Mouse (Mus musculus) heart, embryonic 15.5 days (tissue): ENCODE results near the gene 4430402I18Rik. TPM values are rescaled to one million over a fixed set of nuclear protein-coding genes. Genes with fewer than 3 reads are reported as not detected.

Experiments
- ATAC-seq: fragments of 200-750 bp; cut with Nextera tagmentation; replicated peaks from 2 replicates; pipeline ENCODE4 v1.8.0; 2017; ENCODE audit warnings: low read depth, moderate TSS enrichment; ENCODE audit not compliant: insufficient number of reproducible peaks, insufficient read depth, low FRiP score
- H3K27ac ChIP-seq: fragments of 300-500 bp; sonication (generic); 2 replicates; pipeline ENCODE4 v1.5.1; 2015; ENCODE audit warnings: mild to moderate bottlenecking, inconsistent platforms
- H3K27me3 ChIP-seq: fragments of 300-500 bp; sonication (generic); 2 replicates; pipeline ENCODE4 v1.6.1; 2015; ENCODE audit warnings: inconsistent platforms
- H3K36me3 ChIP-seq: fragments of 300-500 bp; sonication (generic); 2 replicates; pipeline ENCODE4 v1.6.1; 2015; ENCODE audit warnings: mild to moderate bottlenecking, inconsistent platforms
- H3K4me1 ChIP-seq: fragments of 300-500 bp; sonication (generic); replicated peaks from 2 replicates; pipeline ENCODE4 v1.6.1; 2015; ENCODE audit warnings: inconsistent platforms
- H3K4me2 ChIP-seq: fragments of 300-500 bp; sonication (generic); 2 replicates; pipeline ENCODE4 v1.6.1; 2015; ENCODE audit warnings: inconsistent platforms, mild to moderate bottlenecking, moderate library complexity
- H3K4me3 ChIP-seq: fragments of 300-500 bp; sonication (generic); 2 replicates; pipeline ENCODE4 v1.5.1; 2015; ENCODE audit warnings: mild to moderate bottlenecking, inconsistent platforms
- H3K9ac ChIP-seq: fragments of 300-500 bp; sonication (generic); 2 replicates; pipeline ENCODE4 v1.6.1; 2015; ENCODE audit warnings: mild to moderate bottlenecking, inconsistent platforms
- H3K9me3 ChIP-seq: fragments of 300-500 bp; sonication (generic); replicated peaks from 2 replicates; pipeline ENCODE4 v1.6.1; 2016; ENCODE audit warnings: inconsistent platforms
- WGBS: fragments of 180-500 bp; shearing (Covaris S2); methylation state at CpG from one replicate; pipeline ENCODE4 v1.1.7; 2015; ENCODE audit warnings: mixed read lengths; 5-methylcytosine and 5-hydroxymethylcytosine counted together
- polyA plus RNA-seq: library from polyadenylated mRNA; unstranded; fragments of >200 nt; fragmentation: Nextera tagmentation; extraction: Ambion mirVana; gene quantifications from 2 replicates; pipeline ENCODE4 v1.2.1, GENCODE M21; 2015

The 4430402I18Rik gene
- polyA plus RNA-seq, 1 experiment from 2014 or later = 11.4 TPM

DNA sequence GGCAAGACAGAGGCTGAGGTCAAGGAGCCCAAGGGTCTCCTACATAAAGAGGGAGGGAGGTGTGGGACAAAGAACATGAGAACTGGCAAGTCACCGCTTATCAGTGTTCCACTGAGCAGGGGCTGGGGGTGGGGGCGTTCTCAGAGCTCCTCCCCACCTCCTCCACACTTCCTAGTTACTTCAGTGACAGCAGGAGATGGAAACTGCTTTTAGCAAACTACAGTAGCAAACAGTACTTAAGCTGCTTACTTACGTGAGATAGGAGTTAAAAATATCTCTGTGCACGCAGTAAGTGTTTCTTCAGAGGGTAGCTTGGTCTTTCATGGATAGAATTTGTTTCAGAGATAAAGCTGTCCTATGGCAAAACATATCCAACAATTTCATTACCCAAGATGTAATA lies 40.2 kb downstream of the 4430402I18Rik start:
- 10% methylated on average over 4 of the region's 4 CpGs for WGBS

DNA sequence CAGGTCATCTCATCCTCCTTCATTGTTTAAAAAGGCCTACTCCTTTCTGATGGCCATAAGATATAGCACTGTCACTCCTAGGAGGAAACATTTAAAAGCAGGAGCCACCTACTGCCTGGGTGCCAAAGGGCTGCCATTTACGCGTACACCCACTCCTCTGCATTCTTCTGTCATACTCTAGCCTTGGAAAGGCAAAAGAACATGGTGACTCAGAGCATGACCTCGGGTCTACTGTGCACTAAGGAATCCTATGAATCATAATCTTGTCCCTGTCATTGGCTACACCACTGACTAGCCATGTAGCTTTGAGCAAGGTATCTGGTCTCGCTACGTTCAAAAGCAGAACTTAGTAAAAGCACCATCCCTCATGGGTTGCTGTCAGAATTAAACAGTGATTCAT lies 41.2 kb downstream of the 4430402I18Rik start:
- Histone ChIP-seq H3K27me3 (no peaks in the 10 kb centered on the region), H3K27ac (no peak overlapping the region), H3K9ac (no peak overlapping the region), H3K36me3 (no peaks in the 10 kb centered on the region), H3K4me2 (no peak overlapping the region), H3K4me3 (no peak overlapping the region), H3K4me1 (peaks cover 10% of the 10 kb centered on the region), H3K9me3 (no peaks in the 10 kb centered on the region)
- no peak for ATAC-seq
- 79% methylated on average over 5 of the region's 5 CpGs for WGBS

More for the DNA sequence above, 40.2 kb downstream of the 4430402I18Rik start:
- Histone ChIP-seq H3K9me3 (no peaks in the 10 kb centered on the region), H3K27ac (peak overlapping the region; percentile 43), H3K4me3 (no peak overlapping the region), H3K27me3 (no peaks in the 10 kb centered on the region), H3K4me1 (peaks cover 10% of the 10 kb centered on the region), H3K36me3 (no peaks in the 10 kb centered on the region), H3K4me2 (no peak overlapping the region), H3K9ac (no peak overlapping the region)
- no peak for ATAC-seq

DNA sequence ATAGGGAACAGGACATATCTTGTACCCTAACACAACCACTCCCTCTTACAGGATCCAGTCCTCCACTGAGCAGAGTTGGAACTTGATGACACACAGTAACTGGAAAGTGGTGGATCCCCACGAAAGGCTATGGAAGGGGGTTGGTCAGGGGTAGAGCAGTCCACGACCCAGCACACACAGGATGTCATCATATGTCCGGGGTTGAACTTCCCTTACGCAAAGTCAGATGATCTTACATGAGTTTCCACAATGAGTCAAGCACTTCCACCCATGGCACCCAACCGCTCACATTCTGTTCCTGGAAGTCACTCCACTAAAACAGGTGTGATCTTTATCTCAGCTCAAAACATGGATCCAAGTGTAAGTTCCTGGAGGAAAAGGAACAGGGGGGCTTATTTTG lies 49.8 kb downstream of the 4430402I18Rik start:
- WGBS = 77% methylated on average over 5 of the region's 5 CpGs
- no peak overlapping the region for H3K4me2 ChIP-seq
- ATAC-seq = no peak
- no peak overlapping the region for H3K9ac ChIP-seq
- no peaks in the 10 kb centered on the region for H3K27me3 ChIP-seq
- no peak overlapping the region for H3K27ac ChIP-seq
- no peak overlapping the region for H3K4me3 ChIP-seq
- H3K9me3 ChIP-seq = no peaks in the 10 kb centered on the region
- H3K36me3 ChIP-seq = no peaks in the 10 kb centered on the region
- H3K4me1 ChIP-seq = no peaks in the 10 kb centered on the region

DNA sequence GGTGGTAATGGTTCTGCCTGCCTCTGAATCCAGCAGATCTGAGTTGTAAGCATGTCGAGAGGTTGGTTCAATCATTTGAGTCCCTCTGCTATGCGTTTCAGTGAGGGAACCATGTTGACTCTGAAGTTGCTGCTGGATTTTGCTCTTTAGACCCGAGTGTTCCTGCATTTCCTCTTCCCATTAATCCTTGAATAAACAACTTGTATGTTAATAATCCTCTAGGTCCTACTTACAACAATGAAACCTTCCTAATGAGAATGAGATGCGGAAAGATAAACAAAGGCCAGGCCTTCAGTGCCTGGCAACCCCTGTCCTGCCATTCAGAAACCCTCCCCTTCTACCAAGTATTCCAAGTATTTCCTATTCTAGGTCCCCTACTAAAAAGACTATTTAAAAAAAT lies 51.1 kb downstream of the 4430402I18Rik start:
- Histone ChIP-seq H3K4me2 (no peak overlapping the region), H3K27me3 (no peaks in the 10 kb centered on the region), H3K4me1 (no peaks in the 10 kb centered on the region), H3K36me3 (no peaks in the 10 kb centered on the region), H3K4me3 (no peak overlapping the region), H3K9ac (no peak overlapping the region), H3K9me3 (no peaks in the 10 kb centered on the region), H3K27ac (no peak overlapping the region)
- no peak for ATAC-seq
- WGBS = 52% methylated on average over 4 of the region's 4 CpGs

DNA sequence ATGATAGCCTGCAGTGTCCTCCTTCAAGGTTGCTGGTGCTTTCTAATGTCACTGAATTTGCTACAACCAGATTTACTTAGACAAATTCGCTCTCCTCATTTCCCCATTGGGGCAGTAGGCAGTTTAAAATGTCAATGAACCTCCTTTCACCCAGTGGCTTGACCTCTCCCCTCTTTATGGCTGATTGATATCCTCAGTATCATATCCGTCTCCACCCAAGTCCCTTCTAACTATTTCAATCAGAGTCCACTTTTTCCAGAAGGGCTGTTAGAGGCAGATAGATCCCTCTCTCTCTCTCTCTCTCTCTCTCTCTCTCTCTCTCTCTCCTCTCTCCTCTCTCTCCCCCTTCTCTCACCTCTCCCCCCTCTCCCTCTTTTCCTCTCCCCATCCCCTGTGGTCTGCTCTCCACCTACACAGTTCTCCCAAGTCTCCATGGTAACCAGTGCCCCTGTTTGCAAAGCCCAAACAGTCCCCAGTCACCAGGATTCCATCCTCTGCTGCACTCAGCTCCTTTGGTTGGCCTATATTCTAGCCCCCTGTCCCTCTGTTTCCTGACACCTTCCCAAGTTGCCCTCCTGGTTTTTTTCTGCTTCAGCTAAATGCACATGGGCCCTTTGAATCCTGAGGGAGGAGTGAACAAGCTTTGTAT lies 51.9 kb downstream of the 4430402I18Rik start:
- no peaks in the 10 kb centered on the region for H3K4me1 ChIP-seq
- ATAC-seq = no peak
- no peak overlapping the region for H3K27ac ChIP-seq
- no peak overlapping the region for H3K9ac ChIP-seq
- no peak overlapping the region for H3K4me3 ChIP-seq
- H3K27me3 ChIP-seq = no peaks in the 10 kb centered on the region
- no peak overlapping the region for H3K4me2 ChIP-seq
- no peaks in the 10 kb centered on the region for H3K9me3 ChIP-seq
- no peaks in the 10 kb centered on the region for H3K36me3 ChIP-seq
- WGBS = 85% methylated on average over 2 of the region's 2 CpGs

DNA sequence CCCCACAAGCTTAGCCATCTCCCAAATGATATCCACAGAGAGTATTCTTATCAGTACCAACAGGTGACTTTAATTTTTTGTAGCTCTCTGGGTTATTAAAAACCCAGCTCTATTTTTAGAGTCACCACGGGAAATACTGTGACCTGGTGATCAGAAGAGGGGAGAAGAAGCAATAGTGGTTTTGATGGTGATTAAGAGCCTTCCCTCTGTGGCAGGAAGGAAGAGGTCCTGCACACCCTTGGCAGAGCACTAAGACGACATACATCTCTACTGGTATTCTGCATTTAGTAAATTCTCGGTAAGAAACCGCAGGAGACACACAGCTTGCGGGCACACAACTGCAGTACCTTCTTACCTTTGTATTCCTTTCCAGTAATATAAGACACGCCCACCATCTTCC lies 53.0 kb downstream of the 4430402I18Rik start:
- Histone ChIP-seq H3K4me1 (no peaks in the 10 kb centered on the region), H3K4me2 (no peak overlapping the region), H3K4me3 (no peak overlapping the region), H3K27me3 (no peaks in the 10 kb centered on the region), H3K36me3 (no peaks in the 10 kb centered on the region), H3K27ac (no peak overlapping the region), H3K9me3 (no peaks in the 10 kb centered on the region), H3K9ac (no peak overlapping the region)
- no peak for ATAC-seq
- 66% methylated on average over 6 of the region's 6 CpGs for WGBS

DNA sequence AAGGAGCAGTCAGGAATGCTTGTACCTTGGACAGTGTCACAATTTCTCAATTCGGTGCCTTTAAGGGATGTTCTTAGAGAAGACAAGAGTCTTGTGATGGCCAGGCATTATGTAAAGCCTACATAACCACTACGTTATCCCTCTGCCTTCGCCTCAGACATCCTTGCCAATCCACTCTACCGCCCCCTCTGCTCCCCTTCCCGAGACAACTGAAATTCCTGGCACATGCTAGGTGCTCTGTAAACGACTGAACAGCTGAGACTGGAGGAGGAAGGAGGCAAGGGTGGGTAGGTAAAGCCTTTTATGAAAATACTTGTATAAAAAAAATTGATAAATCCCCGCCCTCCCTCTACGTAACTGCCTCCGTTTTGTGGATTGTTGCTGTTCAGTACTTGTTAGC lies 58.9 kb downstream of the 4430402I18Rik start:
- H3K27me3 ChIP-seq = no peaks in the 10 kb centered on the region
- H3K4me1 ChIP-seq = peaks cover 5% of the 10 kb centered on the region; the same call in 1 of the 2 replicates
- H3K4me2 ChIP-seq = no peak overlapping the region
- no peak overlapping the region for H3K27ac ChIP-seq
- H3K4me3 ChIP-seq = no peak overlapping the region
- H3K9ac ChIP-seq = no peak overlapping the region
- H3K36me3 ChIP-seq = no peaks in the 10 kb centered on the region
- 79% methylated on average over 9 of the region's 9 CpGs for WGBS
- ATAC-seq = no peak
- no peaks in the 10 kb centered on the region for H3K9me3 ChIP-seq

DNA sequence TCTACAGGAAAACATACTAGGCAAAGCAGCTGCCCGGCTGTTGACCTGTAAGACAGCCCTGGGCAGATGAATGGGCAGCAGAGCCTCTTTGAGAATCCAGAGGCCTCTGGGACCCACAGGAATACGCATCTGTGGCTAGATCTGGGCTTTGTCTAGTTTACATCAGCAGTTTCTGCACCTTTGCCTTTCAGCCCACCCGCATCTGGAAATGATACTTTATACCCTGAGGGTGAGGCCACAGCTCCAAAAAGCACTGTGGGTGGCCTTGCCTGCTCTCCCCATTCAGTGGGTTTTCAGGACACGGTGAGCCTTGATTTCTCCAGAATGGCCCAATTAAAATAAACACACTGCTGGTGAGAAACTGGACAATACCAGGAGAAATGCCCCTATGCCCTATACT lies 59.4 kb downstream of the 4430402I18Rik start:
- Histone ChIP-seq H3K27me3 (no peaks in the 10 kb centered on the region), H3K27ac (no peak overlapping the region), H3K36me3 (no peaks in the 10 kb centered on the region), H3K9ac (no peak overlapping the region), H3K9me3 (no peaks in the 10 kb centered on the region), H3K4me3 (no peak overlapping the region), H3K4me2 (no peak overlapping the region), H3K4me1 (peaks cover 5% of the 10 kb centered on the region; the same call in 1 of the 2 replicates)
- 72% methylated on average over 4 of the region's 4 CpGs for WGBS
- ATAC-seq = no peak

DNA sequence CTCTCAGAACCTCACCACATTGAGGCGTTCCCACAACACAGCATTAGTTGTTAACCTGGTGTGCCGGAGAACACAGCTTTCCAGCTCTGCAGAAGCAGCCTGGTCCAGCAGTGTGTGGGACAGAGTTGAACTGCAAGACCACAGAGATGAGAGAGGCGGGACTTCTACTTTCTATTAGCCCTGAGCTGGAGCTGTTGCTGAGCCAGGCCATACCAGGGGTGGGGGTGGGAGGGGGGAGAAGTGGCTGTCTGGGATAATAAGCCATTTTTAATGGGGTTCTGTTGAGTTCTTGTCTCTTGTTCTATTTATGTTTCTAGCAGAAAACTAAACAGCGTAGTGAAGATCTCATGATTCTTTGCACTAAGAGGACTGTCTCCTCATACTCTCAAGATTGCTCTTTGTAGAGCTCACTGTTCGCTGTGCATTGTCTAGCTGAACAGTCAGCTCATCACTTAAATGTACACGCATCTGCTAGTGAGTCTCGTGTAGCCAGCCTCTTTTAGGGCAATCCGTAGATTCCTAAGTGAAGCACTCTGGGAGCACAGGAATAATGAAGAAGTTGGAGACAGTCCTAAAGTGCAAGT lies 64.0 kb downstream of the 4430402I18Rik start:
- no peaks in the 10 kb centered on the region for H3K36me3 ChIP-seq
- no peak overlapping the region for H3K9ac ChIP-seq
- H3K9me3 ChIP-seq = no peaks in the 10 kb centered on the region
- H3K27ac ChIP-seq = no peak overlapping the region
- no peak overlapping the region for H3K4me2 ChIP-seq
- no peak for ATAC-seq
- H3K4me1 ChIP-seq = peaks cover 5% of the 10 kb centered on the region; the same call in 1 of the 2 replicates
- WGBS = 73% methylated on average over 8 of the region's 8 CpGs
- no peak overlapping the region for H3K4me3 ChIP-seq
- H3K27me3 ChIP-seq = no peaks in the 10 kb centered on the region

DNA sequence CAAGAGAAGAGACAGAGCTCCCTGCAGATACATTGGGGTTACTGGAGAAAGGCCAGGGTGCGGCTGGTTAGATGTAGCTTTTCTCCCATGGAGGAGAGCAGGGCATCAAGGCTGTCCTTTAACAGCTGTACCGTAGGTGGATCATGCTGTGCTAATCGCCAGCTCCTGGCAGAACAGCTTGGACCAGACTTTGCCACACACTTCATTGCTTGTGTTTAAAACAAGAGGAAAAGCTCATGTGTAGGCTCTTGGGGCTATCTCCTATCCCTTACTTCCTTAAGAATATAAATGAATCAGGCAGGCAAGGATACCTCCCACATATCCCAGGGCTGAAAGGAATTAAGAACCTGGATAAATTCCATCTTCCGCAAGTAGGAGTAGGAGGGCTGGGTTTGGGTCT lies 64.8 kb downstream of the 4430402I18Rik start:
- Histone ChIP-seq H3K27ac (no peak overlapping the region), H3K4me3 (no peak overlapping the region), H3K36me3 (no peaks in the 10 kb centered on the region), H3K4me2 (no peak overlapping the region), H3K9me3 (no peaks in the 10 kb centered on the region), H3K9ac (no peak overlapping the region), H3K27me3 (no peaks in the 10 kb centered on the region), H3K4me1 (peaks cover 5% of the 10 kb centered on the region; the same call in 1 of the 2 replicates)
- WGBS = 67% methylated on average over 4 of the region's 4 CpGs
- ATAC-seq = no peak

DNA sequence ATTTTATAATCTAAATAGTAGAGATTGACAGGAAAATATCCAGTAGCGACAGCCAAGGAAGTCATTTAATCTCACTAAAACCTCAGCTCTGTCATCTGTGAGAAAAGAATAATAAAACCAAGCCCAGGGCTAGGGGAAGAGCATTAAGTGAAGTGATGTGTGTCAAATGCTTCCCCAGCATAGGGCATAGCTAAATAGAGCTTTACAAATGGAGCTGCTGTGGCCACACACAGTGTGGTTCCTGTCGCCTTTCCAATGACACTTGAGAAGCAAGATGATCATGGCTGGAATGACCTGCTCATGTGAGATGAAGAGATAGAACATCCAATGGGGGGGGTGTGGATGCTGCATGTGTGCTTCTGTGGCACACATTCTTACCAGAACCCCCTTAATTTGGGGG lies 65.5 kb downstream of the 4430402I18Rik start:
- no peak overlapping the region for H3K4me3 ChIP-seq
- H3K4me2 ChIP-seq = no peak overlapping the region
- peaks cover 5% of the 10 kb centered on the region; the same call in 1 of the 2 replicates for H3K4me1 ChIP-seq
- H3K27me3 ChIP-seq = no peaks in the 10 kb centered on the region
- no peak overlapping the region for H3K27ac ChIP-seq
- no peak overlapping the region for H3K9ac ChIP-seq
- H3K9me3 ChIP-seq = no peaks in the 10 kb centered on the region
- H3K36me3 ChIP-seq = no peaks in the 10 kb centered on the region
- ATAC-seq = no peak
- 83% methylated on average over 2 of the region's 2 CpGs for WGBS

DNA sequence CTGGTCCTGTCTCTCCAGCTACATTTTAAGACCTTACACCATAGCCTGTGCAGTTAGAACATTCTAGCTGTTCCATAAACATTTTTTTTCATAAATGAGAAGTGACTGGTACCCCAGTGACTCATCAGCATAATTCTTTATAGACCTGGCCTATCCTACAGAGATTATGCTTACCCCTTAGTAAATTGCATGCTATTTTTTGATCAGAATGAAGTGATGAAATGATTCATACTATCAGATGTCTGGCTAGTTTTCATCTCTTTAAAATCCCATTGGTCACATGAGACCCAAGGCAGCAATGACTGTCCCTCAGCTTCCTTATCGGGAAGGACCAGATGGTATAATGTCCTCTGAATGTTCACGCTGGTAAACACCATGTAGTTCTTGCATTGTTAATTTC lies 66.8 kb downstream of the 4430402I18Rik start:
- H3K27ac ChIP-seq = no peak overlapping the region
- H3K27me3 ChIP-seq = no peaks in the 10 kb centered on the region
- no peak for ATAC-seq
- H3K4me2 ChIP-seq = no peak overlapping the region
- no peak overlapping the region for H3K9ac ChIP-seq
- no peak overlapping the region for H3K4me3 ChIP-seq
- 91% methylated on average over 2 of the region's 2 CpGs for WGBS
- H3K36me3 ChIP-seq = no peaks in the 10 kb centered on the region
- no peaks in the 10 kb centered on the region for H3K9me3 ChIP-seq
- H3K4me1 ChIP-seq = peaks cover 5% of the 10 kb centered on the region; the same call in 1 of the 2 replicates
